Mouse (Mus musculus) lung, postnatal 36 days (tissue): ENCODE results near the gene Tmem38a.

Experiments used
- DNase-seq: peaks from one replicate; pipeline ENCODE4 v3.0.0; 2022; ENCODE audit warnings: mixed read lengths

Tmem38a gene

GRCm38 (mm10) chr8:72587806-72588205, 16.0 kb downstream of the Tmem38a start:
- DNase-seq = peak; percentile 32

GRCm38 (mm10) chr8:72588865-72589264, 17.0 kb downstream of the Tmem38a start:
- no peak for DNase-seq

- peak; percentile 31 for DNase-seq
Measured at GRCm38 (mm10) chr8:72589286-72589685, 17.4 kb downstream of the Tmem38a start.

GRCm38 (mm10) chr8:72590198-72590597, 18.3 kb downstream of the Tmem38a start:
- DNase-seq = peak; percentile 79
